Mouse (Mus musculus) layer of hippocampus, postnatal 10 days (tissue): Measurements from ENCODE around the gene Sema4d. TPM values are rescaled to one million over a fixed set of nuclear protein-coding genes. Genes with fewer than 3 reads are reported as not detected.
A peak's percentile ranks its signal among the peaks of the same experiment; 100 is the strongest.
"Not testable (repeated sequence)": the region's sequence is repeated elsewhere in the genome, so short reads cannot be mapped to it uniquely, and the experiment has no call there.

Experiments
- DNase-seq, 2 experiments: peaks; one replicate each; pipeline ENCODE4 v3.0.0; 2021; ENCODE audit warnings: low spot score in 2 of 2
- total RNA-seq, 2 experiments: library from RNA; stranded (reverse); gene quantifications; 2 replicates each; pipeline ENCODE4 v1.2.3; 2021

Sema4d gene
- total RNA-seq, 2 experiments from 2014 or later, result 85.2 to 96.2 TPM

DNA sequence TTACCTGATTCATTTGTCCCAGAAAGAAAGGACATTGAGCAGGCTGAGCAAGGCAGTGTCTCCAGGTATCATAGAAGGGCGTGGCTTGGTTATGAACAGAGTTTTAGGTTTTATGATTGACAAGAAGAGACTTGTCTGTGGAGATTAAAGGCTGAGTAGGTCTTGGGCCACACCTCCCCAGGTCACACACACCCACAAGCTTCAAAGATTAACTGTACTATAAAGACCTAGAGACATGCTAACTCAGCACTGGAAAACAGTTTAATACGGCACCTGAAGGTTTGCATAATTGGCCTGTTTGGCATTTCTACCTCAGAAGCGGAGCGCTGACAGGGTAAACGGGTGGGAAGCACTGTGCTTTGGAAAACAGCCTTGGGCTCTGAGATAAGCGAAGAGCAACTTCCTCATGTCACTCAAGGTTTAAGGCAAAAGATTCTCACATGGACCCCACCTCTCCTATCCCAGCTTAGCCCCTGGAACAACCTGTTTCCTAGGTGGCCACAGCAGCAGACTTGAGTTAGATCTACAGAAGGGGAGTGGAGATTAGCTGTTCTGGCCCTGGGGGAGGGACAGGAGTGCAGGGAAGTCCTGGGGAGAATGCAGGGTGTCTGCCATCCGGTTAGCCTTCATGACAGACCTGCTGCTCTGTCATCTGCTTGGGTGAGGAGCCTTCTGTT is 108.1 kb downstream of the Sema4d start:
- DNase-seq, result no peak

DNA sequence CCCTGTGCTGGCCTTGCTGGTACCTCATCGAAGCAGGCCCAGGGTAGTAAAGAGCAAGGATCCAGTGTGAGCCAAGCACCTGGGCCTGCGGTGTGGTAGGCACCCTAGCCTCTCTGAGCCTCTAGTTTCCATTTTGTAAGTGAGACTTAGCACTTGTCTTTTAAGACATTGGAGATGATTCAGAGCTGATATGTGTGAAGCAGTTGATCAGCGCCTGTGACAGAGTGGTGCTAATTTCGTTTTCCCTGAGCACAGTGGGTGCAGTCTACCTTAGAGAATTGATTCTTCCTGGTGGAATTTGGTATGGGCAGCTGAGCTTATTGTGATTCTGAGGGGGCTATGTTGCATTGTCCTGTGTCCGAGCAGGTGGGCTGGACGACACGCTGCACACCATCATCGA is 111.9 kb downstream of the Sema4d start:
- no peak for DNase-seq

DNA sequence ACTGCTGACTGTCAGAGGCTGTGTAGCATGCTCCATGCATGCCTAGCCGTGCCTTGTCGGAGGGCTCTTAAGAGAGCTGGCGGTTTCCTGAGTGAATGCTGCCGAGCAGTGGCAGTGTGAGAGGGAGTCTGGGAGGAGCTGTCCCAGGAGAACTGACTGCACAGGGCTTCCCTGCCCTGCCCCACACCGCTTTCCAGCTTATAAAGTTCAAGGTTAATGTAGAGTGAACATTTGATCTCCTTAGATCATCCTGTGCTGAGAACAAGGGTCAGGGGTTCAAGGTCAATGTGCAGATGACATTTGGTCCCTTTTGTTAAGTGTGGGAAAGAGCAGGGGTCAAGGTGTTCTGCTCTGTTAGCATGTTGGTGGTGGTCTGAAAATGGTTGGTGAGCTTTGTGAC is 112.5 kb downstream of the Sema4d start:
- no peak for DNase-seq

DNA sequence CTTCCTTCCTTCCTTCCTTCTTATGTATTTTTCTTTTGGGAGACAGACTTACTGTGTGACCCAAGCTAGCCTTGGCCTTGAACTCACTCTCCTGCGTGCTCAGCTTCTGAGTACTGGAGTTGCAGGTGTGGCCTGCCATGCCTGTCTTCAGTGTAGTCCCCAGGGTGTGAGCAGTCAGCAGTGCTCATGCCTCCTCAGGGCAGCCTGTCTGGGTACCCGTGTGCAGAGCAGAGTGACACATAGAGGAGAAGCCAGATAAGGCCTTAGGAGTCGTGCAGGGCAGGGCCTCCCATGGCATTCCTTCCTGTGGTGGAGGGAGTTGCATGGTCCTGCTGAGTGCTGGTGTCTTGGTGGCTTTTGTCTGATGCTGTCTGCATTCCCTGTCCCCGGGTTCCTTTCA is 114.2 kb downstream of the Sema4d start:
- no peak for DNase-seq

DNA sequence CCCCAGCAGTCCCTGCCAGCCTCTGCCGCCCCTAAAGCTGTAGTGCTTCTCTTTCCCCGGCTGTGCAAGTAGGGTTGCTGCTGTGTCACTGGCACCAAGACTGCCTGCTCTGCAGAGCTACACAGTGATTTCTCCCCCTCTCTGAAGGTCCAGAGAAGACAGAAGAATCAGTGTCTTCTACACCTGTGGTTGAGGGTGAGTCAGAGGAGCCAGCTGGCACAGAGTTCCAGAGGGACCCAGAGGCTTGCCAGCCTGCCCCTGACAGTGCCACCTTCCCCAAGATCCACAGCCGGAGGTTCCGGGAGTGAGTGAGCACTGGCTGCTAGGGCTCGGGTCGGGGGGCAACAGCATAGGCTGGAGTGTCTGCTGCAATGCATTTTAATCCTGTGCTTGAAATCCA is 114.9 kb downstream of the Sema4d start:
- no peak for DNase-seq

DNA sequence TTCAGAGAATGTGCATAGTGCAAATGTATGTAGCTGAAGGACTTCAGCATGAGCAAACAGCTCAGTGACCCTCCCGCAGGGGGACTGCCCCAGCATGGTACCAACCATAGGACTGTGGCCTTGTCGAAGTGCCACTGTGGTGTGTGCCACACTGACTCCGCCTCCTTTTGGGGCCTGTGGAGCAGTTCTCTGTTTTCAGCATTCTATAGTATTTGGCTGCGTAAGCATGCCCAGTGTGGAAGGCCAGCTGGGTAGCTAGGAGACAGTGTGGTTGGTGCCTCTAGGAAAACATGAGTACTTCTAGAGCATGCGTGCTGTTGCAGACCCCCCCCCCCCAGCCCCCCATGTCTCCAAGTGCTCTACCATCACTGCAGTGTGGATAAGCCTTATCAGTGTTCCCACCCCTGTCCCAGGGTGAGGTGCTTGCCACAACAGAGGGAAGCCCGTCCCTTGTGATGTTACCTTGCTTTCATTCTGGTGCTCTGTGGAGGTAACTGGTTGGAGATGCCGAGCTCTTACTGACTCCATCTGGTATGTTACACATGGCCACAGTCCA is 115.8 kb downstream of the Sema4d start:
- no peak for DNase-seq

DNA sequence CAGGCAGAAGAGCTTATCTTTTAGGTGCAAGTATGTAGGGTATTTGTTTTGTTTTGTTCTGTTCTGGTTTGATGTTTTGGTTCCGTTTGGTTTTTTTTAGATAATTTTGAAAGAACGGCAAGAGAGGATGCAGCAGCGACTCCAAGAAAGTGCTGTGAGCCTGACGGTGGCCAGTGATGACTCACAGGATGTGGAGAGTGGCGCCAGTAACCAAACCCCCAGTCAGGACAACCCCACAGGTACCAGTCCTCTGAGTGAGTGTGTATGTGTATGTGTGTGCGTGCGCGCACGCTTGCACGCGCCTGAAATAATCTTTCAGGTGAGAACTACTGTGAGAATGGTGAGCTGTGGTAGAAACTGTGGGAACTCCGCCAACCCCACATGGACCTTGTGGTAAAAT is 116.5 kb downstream of the Sema4d start:
- no peak for DNase-seq

DNA sequence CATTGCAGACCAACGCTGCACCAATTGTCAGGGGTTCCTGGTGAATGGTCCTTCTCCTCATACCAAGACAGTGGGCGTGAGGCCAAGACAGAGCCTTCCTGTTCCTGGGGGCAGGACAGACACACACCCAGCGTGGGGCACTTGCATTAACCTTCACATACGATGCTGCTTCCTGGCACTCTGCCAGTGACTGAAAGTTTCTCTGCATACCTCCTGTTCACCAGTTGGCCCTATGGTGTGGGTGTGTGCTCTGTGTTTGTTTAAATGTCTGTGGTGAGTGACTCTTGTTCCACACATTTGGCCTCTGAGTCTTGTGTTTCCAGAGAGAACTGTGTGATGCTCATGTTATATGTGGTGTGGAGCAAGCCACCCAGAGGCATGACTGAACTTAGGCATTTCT is 116.9 kb downstream of the Sema4d start:
- no peak for DNase-seq

DNA sequence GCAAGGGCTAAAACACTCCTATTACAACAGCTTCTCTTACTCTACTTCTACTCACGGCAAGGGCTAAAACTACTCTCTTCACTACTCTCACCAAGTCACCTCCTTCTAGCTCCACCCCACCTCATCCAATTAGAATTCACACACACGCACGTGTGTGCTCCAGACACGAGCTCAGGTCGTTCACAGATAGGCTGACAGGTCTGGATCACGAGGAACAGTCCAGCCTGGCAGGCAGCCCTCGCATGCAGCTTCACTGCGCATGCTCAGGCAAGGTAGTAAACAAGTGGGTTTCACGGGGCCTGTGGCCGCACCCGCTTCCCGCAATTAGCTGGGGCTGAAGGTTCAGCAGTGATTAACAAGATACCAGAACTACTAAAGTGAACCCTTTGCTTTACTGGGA is 125.4 kb downstream of the Sema4d start:
- DNase-seq, result not testable (repeated sequence)

DNA sequence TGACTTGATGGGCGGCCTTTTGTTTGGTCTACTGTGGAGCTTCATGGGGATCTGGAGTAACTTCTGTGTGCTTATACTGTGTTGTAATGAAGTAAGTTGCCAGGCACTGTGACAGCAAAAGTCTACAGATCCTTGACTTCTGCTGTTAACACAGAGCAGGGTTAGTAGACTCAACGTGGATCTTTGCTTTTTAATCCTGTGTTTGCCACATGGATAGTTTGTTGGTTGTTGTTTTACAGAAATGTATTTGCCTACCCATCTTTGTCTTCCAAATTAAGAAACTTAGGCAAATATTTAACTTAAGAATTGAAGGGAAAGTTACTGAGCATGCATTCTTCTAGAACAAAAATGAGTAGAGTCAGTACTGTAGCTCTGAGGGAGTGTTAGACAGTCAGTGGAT is 130.0 kb downstream of the Sema4d start:
- no peak for DNase-seq

DNA sequence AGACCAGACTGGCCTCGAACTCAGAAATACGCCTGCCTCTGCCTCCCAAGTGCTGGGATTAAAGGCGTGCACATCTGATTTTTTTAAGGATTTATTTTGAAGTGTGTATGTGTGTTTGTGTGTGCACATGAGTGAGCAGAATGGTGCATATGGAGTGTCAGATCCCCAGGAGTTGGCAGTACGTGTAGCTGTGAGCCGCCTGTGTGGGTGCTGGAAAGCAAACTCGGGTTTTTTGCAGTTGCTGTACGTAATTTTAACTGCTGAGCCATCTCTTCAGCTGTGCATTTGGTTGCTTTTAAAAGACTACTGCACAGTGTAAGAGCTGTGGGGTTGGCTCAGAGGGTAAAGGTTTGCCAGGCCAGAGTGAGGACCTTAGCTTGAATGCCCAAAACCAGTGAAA is 134.0 kb downstream of the Sema4d start:
- no peak for DNase-seq

DNA sequence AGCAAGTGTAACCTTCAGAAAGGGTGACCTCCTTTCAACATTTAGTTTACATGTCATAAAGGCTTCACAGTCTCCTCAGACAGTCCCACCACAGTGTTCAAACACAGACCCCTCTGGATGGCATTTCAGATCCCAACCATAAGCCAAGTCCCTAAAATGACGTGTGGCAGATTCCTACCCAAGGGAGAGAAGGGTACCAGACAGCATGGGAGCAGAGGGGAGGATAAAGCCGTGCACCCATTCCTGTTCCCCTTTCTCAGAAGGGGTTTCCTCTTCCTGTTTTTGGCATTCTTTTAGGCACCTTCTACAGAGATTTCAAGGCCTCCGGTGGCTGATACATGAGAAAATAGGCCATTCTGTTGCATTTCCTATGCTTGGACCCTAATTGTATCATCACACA is 135.5 kb downstream of the Sema4d start:
- no peak for DNase-seq

DNA sequence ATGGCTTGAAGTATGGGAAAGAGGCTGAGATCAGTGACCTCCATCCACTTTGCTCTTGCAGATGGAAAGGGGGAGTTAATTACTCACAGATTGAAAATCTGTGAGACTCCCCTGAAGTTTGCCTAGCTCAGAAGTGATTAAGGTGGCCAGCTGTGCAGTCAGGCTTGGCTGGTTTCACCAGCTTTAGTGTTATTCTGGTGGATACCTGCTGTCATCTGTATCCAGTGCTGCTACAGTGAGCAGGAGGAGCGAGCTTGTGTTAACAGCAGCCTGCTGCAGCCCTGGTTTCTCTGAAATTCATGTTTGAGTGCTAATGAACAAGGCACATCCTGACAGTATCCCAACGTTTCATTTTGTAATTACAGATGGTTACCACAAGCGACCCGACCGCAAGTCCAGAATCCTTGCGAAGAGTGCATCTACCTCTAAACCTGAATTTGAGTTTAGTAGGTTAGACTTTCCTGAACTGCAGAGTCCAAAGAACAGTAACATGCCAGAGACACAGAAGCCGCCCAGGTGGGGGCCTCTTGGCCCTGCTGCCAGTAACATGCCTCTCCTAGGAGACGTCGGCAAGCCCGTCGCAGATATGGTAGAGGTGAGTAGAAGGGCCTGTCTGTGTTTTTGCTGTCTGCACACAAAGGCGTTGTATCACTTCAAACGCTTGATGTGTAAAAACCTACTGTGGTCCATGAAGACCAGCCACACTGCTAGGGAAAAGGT is 136.9 kb downstream of the Sema4d start:
- DNase-seq, result no peak

DNA sequence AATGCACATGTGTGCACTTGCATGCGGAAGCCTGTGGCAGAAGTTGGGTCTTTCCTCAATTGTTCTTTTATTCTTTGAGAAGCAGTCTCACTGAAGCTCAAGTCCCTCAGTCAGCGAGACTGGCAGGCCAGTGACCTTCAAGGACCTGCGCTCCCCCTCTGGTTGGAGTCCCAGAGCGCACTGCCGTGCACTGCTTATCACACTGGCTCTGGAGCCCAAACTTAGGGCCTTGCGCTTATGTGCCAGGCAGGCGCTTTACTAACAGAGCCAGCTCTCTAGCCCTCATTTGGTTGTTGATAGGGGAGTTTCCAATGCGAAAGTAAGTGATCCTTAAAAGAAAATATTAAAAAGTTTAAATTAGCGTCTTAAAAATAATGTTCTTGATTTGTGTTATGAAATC is 139.6 kb downstream of the Sema4d start:
- DNase-seq, result no peak

DNA sequence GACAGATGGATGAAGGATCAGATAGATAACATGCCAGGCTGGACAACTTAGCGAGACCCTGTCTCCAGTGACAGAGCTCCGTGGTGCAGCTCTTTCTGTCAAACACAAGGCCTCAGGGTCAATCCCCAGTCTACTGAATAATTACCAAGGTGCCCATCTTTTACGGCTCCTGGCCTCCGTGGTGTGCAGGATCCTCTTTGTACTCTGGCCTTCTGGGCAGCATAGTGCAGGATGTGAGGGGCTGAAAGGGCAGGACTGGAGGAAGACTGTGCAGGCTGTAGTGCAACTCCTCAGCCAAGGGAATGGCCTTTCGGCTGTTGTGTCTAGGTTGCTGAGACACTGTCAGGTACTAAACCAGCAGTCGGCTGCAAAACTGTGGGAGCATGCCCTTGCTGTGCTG is 140.4 kb downstream of the Sema4d start:
- no peak for DNase-seq

DNA sequence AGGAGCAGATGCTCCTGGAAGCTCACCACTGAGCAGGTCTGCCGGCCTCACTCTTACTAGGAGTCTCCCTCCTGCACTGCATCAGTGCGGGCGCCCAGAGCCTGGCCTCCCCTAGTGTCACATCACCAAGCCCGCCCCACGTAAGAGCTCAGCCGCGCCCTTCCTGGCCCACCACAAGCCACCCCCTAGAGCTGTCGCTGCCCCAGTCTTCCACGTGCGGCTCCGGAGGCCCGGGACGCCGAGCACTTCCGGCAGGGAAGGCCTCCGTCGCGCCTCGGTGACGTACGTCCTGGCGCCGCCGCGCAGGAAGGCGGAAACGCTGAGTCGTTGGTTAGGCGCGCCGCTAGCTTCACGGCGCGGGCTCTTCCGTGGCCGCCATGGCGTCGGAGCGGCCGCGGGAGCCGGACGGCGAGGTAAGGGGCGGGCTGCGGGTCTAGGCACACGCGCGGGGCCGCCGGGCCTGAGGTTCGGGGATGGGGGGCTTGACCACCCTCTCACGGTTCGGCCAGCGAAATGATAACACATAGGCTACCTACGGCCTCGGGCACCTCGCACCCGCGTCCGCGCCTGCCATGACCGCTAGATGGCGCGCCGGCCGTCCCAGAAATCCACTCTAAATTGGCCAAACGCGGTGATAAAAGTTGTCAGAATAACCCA is 142.0 kb downstream of the Sema4d start, which contains the start of gene Secisbp2:
Gene Secisbp2 (plus strand): TSS at position 290 of the 657 bp plus-strand sequence.
- peak; percentile 95 for DNase-seq

DNA sequence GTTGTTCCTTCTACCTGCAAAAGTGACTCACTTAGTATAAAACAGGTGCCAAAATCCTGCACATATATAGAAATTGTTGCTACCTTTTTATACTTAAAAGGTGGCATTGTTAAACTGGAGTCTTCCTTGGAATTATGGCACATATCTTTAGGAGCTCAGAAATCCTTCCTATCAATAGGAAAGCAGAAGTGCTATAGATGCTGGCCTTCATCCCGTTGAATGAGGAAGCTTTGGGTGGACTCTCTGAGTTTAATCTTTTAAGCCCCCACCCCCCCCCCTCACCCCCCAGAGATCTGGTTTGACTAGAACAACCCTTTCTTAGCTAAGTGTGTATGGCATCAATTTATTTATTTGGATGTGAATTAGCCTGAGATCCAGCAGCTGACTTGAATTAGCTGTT is 143.8 kb downstream of the Sema4d start:
- DNase-seq, result no peak

DNA sequence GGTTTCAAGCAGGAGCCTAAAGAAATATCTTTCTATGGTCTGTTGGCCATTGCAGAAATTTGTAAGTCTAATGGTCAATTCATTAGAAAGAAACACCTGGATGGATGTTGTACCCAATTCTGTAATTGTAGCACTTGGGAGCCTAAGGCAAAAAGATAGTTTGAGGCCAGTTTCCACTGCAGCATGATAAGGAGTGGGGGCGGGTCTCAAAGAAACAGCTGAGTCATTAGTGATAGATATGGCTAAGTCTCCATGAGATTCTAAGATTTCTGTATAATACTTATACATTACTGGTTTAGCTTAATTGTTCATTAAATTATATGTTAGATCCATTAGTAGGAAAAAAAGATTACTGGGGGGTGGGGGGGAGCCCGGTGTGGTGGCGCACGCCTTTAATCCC is 145.3 kb downstream of the Sema4d start:
- DNase-seq, result no peak

DNA sequence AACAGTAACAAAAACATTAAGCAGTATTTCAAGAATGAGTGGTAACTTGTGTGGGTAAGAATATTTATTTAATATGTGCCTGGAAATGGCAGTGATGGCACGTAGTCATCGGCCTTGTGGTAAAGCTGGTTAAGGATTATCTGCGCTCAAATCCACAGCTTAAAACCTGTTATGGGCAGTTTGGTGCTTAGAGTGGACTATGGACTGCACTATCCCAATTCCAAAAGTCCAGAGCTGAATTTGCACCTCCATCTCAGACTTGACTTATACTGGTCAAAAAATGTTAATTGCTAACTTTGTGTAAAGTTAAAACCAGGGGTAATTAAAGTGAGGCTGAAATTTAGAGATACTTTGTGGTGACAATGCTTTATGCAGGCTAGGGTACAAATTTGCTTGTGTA is 145.8 kb downstream of the Sema4d start:
- DNase-seq, result no peak

DNA sequence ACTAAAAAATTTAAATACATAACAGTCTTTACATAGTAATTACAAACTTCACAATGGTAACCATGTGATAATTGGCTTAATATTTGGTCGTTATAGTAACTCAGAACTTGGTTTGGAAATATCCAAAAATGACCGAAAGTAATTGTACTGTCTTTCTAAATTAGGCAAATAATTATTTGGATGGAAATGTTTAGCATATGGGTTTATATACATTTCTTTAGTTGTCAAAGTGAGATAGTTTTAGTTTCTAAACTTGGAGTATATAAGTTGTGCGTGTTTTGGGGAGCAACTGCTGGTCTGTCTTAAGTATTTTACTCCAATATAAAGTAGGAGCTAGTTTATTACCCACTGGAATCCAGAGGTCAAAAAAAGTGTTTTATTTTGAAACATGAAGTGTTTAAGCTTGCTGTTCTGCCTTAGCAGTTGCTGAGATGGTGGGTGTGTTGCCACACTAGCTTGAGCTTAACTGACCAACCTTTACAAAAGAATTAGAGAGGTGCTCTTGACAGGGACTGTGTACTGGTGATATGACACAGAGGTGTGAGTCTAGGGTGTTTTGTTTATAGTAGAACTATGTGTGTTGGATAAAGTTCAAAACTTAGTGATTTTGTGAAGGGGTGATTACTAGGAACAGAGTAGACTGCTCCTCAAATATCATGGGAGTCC is 147.1 kb downstream of the Sema4d start:
- no peak for DNase-seq

DNA sequence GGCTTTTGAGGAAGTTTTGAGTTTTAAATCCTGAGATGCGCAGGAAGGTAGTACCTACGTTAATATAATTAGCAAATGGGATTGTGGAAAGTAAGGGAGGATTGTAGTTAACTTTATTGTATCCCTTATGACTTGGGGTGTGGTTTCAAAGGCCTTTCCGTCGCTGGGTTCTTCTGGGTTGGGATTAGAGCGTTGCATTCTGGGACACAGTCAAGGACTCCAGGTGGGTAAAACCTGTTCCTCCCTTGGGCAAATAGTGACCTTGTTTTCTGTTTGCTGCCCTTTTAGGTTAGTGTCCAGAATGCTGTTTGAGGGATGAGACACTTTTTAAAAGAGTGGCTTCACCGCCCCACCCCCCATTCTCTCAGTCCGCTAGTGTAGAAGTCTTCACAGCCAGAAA is 147.7 kb downstream of the Sema4d start:
- DNase-seq, result no peak
